Mouse (Mus musculus) embryonic facial prominence, embryonic 15.5 days (tissue): ENCODE data around the gene Mef2b. TPM values are rescaled to one million over a fixed set of nuclear protein-coding genes. Genes with fewer than 3 reads are reported as not detected.

Experiments
- ATAC-seq: fragments of 200-750 bp; cut with Nextera tagmentation; 2 replicates; pipeline ENCODE4 v1.8.0; 2017; ENCODE audit warnings: low read depth, moderate TSS enrichment; ENCODE audit not compliant: insufficient number of reproducible peaks, low FRiP score, low TSS enrichment
- H3K27ac ChIP-seq: fragments of 300-500 bp; sonication (generic); replicated peaks from 2 replicates; pipeline ENCODE4 v1.5.1; 2015; ENCODE audit warnings: mild to moderate bottlenecking, inconsistent platforms
- H3K27me3 ChIP-seq: fragments of 300-500 bp; sonication (generic); 2 replicates; pipeline ENCODE4 v1.6.1; 2015; ENCODE audit warnings: inconsistent platforms
- H3K36me3 ChIP-seq: fragments of 300-500 bp; sonication (generic); 2 replicates; pipeline ENCODE4 v1.6.1; 2015; ENCODE audit warnings: mild to moderate bottlenecking, inconsistent platforms
- H3K4me1 ChIP-seq: fragments of 300-500 bp; sonication (generic); 2 replicates; pipeline ENCODE4 v1.6.1; 2015; ENCODE audit warnings: inconsistent platforms
- H3K4me2 ChIP-seq: fragments of 300-500 bp; sonication (generic); replicated peaks from 2 replicates; pipeline ENCODE4 v1.6.1; 2015; ENCODE audit warnings: mild to moderate bottlenecking, inconsistent platforms
- H3K4me3 ChIP-seq: fragments of 300-500 bp; sonication (generic); replicated peaks from 2 replicates; pipeline ENCODE4 v1.5.1; 2015; ENCODE audit warnings: mild to moderate bottlenecking, inconsistent platforms
- H3K9ac ChIP-seq: fragments of 300-500 bp; sonication (generic); 2 replicates; pipeline ENCODE4 v1.6.1; 2015; ENCODE audit warnings: inconsistent platforms
- H3K9me3 ChIP-seq: fragments of 300-500 bp; sonication (generic); replicated peaks from 2 replicates; pipeline ENCODE4 v1.6.1; 2016; ENCODE audit warnings: inconsistent platforms
- WGBS: fragments of 180-500 bp; shearing (Covaris S2); methylation state at CpG from one replicate; pipeline ENCODE4 v1.1.7; 2015; 5-methylcytosine and 5-hydroxymethylcytosine counted together
- polyA plus RNA-seq: library from polyadenylated mRNA; unstranded; fragments of >200 nt; fragmentation: Nextera tagmentation; extraction: Ambion mirVana; gene quantifications from 2 replicates; pipeline ENCODE4 v1.2.1, GENCODE M21; 2015

Gene Mef2b
- polyA plus RNA-seq, 1 experiment from 2014 or later, result 12.4 TPM

DNA sequence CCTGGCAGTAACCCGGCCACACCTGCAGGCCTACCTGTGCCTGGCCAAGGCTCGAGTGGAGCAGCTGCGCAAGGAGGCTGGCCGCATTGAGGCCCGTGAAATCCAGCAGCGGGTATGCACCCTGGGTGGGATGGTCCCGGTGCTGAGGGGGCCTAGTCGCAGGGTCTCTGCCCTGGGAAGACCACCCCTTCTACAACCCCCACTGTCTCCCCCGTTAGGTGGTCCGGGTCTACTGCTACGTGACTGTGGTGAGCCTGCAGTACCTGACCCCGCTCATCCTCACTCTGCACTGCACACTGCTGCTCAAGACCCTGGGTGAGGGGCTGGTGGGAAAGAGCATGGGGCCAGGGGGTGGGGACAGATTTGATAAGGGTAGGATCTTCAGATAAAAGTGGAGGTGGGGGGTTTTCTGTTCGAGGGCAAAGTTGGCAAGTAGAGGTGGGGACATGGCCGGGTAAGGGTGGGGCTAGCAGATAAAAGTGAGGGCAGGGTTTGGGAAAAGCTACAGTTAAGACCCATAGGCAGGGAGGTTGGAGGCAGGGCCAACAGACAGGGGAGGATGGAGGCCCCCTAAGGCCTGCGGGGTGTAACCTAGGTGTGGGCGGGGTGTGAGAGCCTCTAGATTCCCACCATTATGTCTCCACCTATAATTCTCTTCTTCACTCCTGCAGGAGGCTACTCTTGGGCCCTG, 41.8 kb downstream of the Mef2b start:
- no peak for ATAC-seq
- Histone ChIP-seq H3K9me3 (no peaks in the 10 kb centered on the region), H3K36me3 (peaks cover 52% of the 10 kb centered on the region), H3K9ac (no peak overlapping the region), H3K4me2 (no peak overlapping the region), H3K27me3 (no peaks in the 10 kb centered on the region), H3K4me1 (peaks cover 11% of the 10 kb centered on the region; the same call in 1 of the 2 replicates), H3K4me3 (no peak overlapping the region), H3K27ac (no peak overlapping the region)
- WGBS, result 84% methylated on average over 16 of the region's 16 CpGs

DNA sequence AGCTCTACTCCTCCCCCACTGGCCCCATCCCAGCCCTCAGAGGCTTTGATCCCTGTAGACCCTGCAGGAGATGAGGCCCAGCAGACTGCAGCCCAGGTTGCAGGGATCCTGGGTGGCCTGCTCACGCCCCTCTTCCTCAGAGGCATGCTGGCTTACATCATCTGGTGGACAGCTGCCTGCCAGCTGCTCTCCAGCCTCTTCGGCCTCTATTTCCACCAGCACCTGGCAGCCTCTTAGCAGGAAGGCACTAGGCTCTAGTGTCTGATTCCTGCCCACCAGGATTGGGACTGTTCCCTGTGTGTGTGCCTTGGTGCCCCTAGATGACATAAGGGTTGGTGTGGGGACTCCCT, 42.4 kb downstream of the Mef2b start:
- no peak overlapping the region for H3K4me2 ChIP-seq
- peaks cover 11% of the 10 kb centered on the region; the same call in 1 of the 2 replicates for H3K4me1 ChIP-seq
- H3K27ac ChIP-seq, result no peak overlapping the region
- 53% methylated on average over 2 of the region's 2 CpGs for WGBS
- no peak overlapping the region for H3K4me3 ChIP-seq
- H3K36me3 ChIP-seq, result peaks cover 47% of the 10 kb centered on the region
- peak; percentile 29; the same call in 1 of the 2 replicates for ATAC-seq
- no peaks in the 10 kb centered on the region for H3K27me3 ChIP-seq
- no peak overlapping the region for H3K9ac ChIP-seq
- H3K9me3 ChIP-seq, result no peaks in the 10 kb centered on the region

DNA sequence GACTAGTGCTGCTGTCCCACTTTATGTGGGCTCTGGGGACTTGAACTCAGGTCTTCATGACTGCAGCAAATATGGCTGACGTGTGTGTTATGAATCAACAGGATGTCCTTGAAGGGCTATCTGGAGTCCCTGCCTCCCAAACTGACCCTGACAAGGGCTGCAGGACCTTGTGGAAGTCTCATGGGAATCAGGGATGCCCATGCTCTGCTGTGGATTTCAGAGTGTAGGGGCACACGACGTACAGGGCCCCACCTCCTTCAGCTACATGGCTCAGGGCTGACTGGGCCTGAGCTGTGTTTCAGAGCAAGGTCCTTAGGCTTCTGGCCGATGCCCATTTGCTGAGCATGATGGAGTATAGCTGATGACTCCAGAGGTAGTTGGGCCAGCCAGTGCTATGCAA, 43.7 kb downstream of the Mef2b start:
- no peak overlapping the region for H3K9ac ChIP-seq
- H3K4me3 ChIP-seq, result no peak overlapping the region
- H3K36me3 ChIP-seq, result peaks cover 51% of the 10 kb centered on the region
- no peak overlapping the region for H3K27ac ChIP-seq
- peaks cover 11% of the 10 kb centered on the region; the same call in 1 of the 2 replicates for H3K4me1 ChIP-seq
- no peaks in the 10 kb centered on the region for H3K27me3 ChIP-seq
- ATAC-seq, result no peak
- no peak overlapping the region for H3K4me2 ChIP-seq
- no peaks in the 10 kb centered on the region for H3K9me3 ChIP-seq
- WGBS, result 85% methylated on average over 4 of the region's 4 CpGs

DNA sequence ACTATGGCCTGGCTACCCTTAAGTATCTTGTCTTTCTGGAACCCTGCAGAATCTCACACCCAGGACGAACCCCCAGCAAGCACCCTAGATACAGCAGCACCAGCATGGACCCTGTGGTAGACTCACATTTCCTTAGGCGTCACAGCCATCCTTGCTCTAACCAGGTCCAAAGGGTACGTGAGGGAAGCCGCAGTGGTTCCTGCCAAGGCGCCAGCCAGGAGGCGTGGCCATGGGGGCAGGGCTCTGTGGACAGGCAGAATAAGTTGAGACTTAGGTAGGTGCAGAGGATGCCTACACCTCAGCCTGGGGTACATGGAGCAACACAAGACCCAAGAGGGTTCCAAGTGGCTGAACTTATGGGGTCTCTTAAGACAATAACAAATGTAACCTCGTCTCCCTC, 49.2 kb downstream of the Mef2b start:
- Histone ChIP-seq H3K27ac (no peak overlapping the region), H3K36me3 (peaks cover 27% of the 10 kb centered on the region; the same call in 1 of the 2 replicates), H3K9ac (no peak overlapping the region), H3K9me3 (no peaks in the 10 kb centered on the region), H3K4me3 (no peak overlapping the region), H3K4me1 (no peaks in the 10 kb centered on the region), H3K4me2 (no peak overlapping the region), H3K27me3 (no peaks in the 10 kb centered on the region)
- no peak for ATAC-seq
- WGBS, result 68% methylated on average over 7 of the region's 7 CpGs

DNA sequence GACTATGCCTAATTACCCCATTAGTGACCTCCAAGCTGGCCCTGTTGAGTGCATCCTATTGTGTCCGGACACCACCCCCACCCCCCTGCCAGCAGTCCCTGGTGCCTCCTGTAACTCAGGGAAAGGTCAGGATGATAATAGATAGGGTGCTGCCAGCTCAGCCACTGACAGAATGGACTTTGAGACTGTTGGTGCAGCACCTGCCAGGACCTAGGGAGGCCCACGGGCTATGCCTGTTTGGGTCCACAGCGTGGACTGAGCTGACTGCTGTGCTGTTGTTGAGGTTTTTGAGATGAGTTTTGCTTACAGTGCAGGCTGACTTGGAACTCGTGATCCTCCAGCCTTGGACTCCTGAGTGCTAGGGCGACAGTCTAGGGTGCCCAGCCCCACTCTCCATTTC, 53.7 kb downstream of the Mef2b start:
- Histone ChIP-seq H3K27ac (no peak overlapping the region), H3K4me3 (no peak overlapping the region), H3K9me3 (no peaks in the 10 kb centered on the region), H3K27me3 (no peaks in the 10 kb centered on the region), H3K36me3 (peaks cover 14% of the 10 kb centered on the region; the same call in 1 of the 2 replicates), H3K4me2 (no peak overlapping the region), H3K9ac (no peak overlapping the region), H3K4me1 (no peaks in the 10 kb centered on the region)
- no peak for ATAC-seq
- WGBS, result 61% methylated on average over 5 of the region's 5 CpGs

DNA sequence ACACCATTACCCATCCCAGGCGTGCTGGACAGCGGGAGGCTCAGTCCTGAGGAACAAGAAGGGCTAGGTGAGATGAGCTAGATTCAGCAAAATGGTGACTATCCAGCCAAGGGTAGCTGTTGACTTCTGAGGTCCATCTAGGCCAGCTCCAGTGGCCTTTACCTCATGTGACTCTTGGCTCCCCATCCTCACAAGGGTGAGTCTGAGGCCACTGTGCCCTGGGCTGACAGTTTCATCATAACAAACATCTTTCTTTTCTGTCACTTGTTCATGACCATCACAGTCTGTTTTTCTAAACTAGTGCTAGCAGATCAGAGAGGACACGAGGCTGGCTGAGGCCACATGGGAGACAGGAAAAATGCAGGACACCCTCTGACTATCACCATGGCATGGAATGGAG, 54.7 kb downstream of the Mef2b start:
- no peak overlapping the region for H3K4me3 ChIP-seq
- H3K36me3 ChIP-seq, result peaks cover 13% of the 10 kb centered on the region; the same call in 1 of the 2 replicates
- no peak for ATAC-seq
- no peak overlapping the region for H3K9ac ChIP-seq
- H3K27me3 ChIP-seq, result no peaks in the 10 kb centered on the region
- no peaks in the 10 kb centered on the region for H3K9me3 ChIP-seq
- H3K4me2 ChIP-seq, result no peak overlapping the region
- no peak overlapping the region for H3K27ac ChIP-seq
- WGBS, result 78% methylated on average over 3 of the region's 3 CpGs
- H3K4me1 ChIP-seq, result no peaks in the 10 kb centered on the region

DNA sequence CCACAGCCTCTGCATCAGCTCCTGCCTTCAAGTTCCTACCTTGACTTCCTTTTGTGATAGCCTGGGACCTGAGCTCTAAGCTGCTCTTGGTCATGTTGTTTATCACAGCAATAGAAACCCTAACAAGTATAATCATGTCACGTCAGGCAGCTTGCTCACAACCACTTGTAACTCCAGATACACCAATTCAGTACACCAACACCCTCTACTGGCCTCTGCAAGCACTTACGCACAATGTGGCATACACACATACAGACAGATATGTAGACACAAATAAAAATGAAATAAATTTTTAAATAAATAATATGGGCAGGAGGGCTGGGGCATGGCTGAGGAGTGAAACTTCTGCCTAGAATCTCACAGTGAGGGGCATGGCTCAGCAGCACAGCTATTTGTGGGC, 56.3 kb downstream of the Mef2b start:
- H3K9ac ChIP-seq, result no peak overlapping the region
- no peaks in the 10 kb centered on the region for H3K9me3 ChIP-seq
- H3K4me1 ChIP-seq, result no peaks in the 10 kb centered on the region
- no peak for ATAC-seq
- H3K27ac ChIP-seq, result no peak overlapping the region
- H3K4me3 ChIP-seq, result no peak overlapping the region
- peaks cover 8% of the 10 kb centered on the region; the same call in 1 of the 2 replicates for H3K36me3 ChIP-seq
- no peaks in the 10 kb centered on the region for H3K27me3 ChIP-seq
- no peak overlapping the region for H3K4me2 ChIP-seq
- WGBS, result 75% methylated on average over 2 of the region's 2 CpGs

DNA sequence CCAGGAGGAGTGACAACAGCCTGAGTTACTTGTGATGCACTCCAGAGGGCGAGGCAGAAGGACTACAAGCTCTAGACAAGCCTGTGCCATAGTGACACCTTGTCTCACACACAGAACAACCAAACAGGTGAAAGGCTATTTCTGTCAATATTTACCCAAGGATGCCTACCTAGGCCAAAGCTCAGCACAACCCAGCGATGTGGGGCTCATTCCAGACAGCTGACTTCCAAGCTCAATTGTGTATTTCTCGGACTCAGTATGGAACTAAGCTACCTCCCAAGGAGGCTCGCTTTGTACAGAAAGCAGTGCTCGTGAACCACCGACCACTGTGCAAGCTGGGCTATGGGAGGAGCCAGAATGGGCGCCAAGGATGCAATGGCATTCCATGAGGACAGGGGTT, 58.1 kb downstream of the Mef2b start:
- H3K36me3 ChIP-seq, result no peaks in the 10 kb centered on the region
- H3K4me2 ChIP-seq, result no peak overlapping the region
- H3K27me3 ChIP-seq, result no peaks in the 10 kb centered on the region
- no peak for ATAC-seq
- H3K9ac ChIP-seq, result no peak overlapping the region
- H3K4me3 ChIP-seq, result no peak overlapping the region
- H3K9me3 ChIP-seq, result no peaks in the 10 kb centered on the region
- H3K27ac ChIP-seq, result no peak overlapping the region
- WGBS, result 48% methylated on average over 7 of the region's 7 CpGs
- no peaks in the 10 kb centered on the region for H3K4me1 ChIP-seq

DNA sequence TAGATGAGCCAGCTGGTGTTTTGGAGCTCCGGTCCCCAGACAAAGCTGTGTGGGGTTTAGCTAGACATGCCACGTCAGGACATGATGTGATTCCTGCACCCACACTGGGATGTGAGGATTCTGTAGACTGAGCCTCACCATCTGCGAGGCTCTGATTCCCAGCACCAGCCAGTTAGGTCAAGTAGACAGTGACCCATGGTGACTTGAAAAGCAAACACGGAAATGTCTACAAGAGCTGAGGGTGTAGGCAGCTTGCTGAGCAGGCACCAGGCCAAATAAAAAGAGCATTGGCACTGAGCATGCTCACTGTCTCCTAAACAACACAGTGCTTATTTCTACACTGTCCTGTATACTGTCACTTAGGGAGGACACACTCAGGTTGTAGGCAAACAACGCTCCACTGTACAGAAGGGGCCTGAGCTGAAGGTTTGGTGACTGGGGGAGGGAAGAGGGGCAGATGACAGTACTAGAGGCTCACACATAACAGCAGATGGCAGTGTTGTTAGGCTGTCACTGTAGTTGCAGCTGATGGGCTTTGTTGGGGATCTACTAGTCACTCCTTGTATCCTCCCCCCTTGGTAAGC, 60.7 kb downstream of the Mef2b start:
- Histone ChIP-seq H3K4me2 (no peak overlapping the region), H3K4me1 (no peaks in the 10 kb centered on the region), H3K4me3 (no peak overlapping the region), H3K9me3 (no peaks in the 10 kb centered on the region), H3K27me3 (no peaks in the 10 kb centered on the region), H3K27ac (no peak overlapping the region), H3K36me3 (no peaks in the 10 kb centered on the region), H3K9ac (no peak overlapping the region)
- ATAC-seq, result peak; percentile 22; the same call in 1 of the 2 replicates
- 70% methylated on average over 5 of the region's 5 CpGs for WGBS

DNA sequence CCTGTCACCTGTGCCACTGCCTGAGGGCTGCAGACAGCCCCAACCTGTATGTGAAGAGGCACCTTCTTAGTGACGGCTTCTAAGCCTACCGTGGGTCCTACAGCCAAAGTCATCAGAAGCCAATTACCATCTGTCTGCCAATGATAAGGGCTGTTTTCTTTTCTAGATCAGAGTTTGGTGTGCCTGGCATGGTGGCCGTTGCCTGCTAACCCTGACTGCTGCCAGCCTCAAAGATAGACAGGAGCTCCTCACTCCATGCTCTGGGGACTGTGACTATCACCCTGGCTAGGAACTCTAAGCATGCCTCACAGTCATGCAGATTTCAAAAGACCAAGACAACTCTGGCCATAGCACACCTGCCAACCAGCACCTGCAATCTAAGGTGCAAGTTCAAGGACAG, 61.9 kb downstream of the Mef2b start:
- no peaks in the 10 kb centered on the region for H3K36me3 ChIP-seq
- WGBS, result 68% methylated on average over 3 of the region's 3 CpGs
- H3K4me1 ChIP-seq, result no peaks in the 10 kb centered on the region
- no peaks in the 10 kb centered on the region for H3K27me3 ChIP-seq
- no peaks in the 10 kb centered on the region for H3K9me3 ChIP-seq
- no peak for ATAC-seq
- no peak overlapping the region for H3K9ac ChIP-seq
- no peak overlapping the region for H3K27ac ChIP-seq
- H3K4me3 ChIP-seq, result no peak overlapping the region
- no peak overlapping the region for H3K4me2 ChIP-seq

DNA sequence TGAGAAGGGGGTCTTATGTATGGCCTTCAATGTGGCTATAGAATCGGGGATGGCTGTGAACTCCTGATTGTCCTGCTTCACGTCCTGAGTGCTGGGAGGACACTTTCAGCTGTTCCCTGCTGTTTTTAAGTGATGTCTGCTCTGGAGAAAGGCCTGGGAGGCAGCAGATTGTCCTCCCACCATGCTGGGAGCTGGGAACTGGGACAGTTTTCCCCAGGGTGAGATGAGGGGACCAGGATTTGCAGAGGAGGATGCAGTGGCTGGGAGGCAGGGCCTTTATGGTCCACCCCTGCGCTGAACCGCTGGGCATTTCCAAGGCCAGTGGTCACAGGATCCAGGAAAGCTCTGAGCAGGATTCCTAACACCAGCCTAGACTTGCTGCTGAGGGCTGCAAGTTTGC, 63.6 kb downstream of the Mef2b start:
- no peak for ATAC-seq

DNA sequence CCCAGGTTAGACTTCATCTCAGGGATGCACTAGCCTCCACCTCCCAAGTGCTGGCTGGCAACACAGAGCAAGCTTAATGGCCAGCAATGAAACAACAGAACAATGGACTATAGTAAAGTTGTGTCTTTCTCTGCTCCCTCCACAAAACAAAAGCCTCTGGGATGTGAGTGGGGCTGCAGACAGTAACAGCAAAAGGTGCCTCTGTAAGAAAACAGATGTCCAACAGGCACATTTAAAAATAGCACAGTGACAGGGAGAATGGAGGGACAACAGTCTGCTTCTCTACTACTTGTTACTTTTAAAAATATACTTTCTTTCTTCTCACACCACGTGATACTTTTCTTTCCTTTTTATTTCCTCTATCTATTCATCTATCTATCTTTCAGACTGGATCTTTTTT, 65.2 kb downstream of the Mef2b start:
- Histone ChIP-seq H3K27me3 (no peaks in the 10 kb centered on the region), H3K4me2 (no peak overlapping the region), H3K4me3 (no peak overlapping the region), H3K9me3 (no peaks in the 10 kb centered on the region), H3K9ac (no peak overlapping the region), H3K27ac (no peak overlapping the region), H3K4me1 (peaks cover 1% of the 10 kb centered on the region; the same call in 1 of the 2 replicates), H3K36me3 (no peaks in the 10 kb centered on the region)
- 42% methylated on average over 1 of the region's 1 CpGs for WGBS
- ATAC-seq, result no peak

More for the DNA sequence above, 63.6 kb downstream of the Mef2b start:
- H3K4me1 ChIP-seq, result no peaks in the 10 kb centered on the region
- no peak overlapping the region for H3K9ac ChIP-seq
- H3K27ac ChIP-seq, result no peak overlapping the region
- 71% methylated on average over 4 of the region's 4 CpGs for WGBS
- H3K36me3 ChIP-seq, result no peaks in the 10 kb centered on the region
- no peak overlapping the region for H3K4me2 ChIP-seq
- no peaks in the 10 kb centered on the region for H3K27me3 ChIP-seq
- no peak overlapping the region for H3K4me3 ChIP-seq
- H3K9me3 ChIP-seq, result no peaks in the 10 kb centered on the region
